Mouse (Mus musculus) thymus, adult 2 months (tissue): ENCODE data around the gene Glyr1.

Source experiments
- CTCF ChIP-seq: fragments of 200-500 bp; IDR thresholded peaks from 2 replicates; pipeline ENCODE4 v1.5.1; 2012; ENCODE audit warnings: mild to moderate bottlenecking, control low read depth, low read length, moderate library complexity, borderline replicate concordance; ENCODE audit not compliant: control insufficient read depth, poor library complexity, insufficient read depth; ENCODE audit errors: extremely low read depth
- POLR2A ChIP-seq: fragments of 200-500 bp; IDR thresholded peaks from 2 replicates; pipeline ENCODE4 v1.6.1; 2012; ENCODE audit warnings: mild to moderate bottlenecking, low read length, control low read depth, moderate library complexity; ENCODE audit not compliant: control insufficient read depth, poor library complexity, insufficient read depth; ENCODE audit errors: extremely low read depth

DNA sequence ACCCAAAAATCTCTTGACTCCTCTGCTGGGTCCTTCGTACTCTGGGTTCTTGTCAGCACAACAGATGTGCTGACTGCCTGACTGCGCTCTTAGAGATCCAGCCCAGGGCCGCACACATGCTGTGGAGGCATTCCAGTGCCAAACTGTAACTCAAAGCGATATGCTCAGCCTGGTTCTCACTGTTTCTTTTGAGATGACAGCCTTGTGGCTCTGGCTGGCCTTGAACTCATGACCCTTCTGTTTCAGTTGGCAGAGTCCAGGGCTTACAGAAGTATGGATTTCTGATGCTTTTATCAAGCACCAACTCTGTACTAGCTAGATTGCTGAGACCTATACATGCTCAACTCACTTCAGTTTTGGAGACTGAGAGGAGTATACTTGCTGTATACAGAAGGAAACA lies 56.4 kb downstream of the Glyr1 start:
- TF ChIP-seq POLR2A (no peak), CTCF (no peak)
